Mouse (Mus musculus): ENCODE measurements around the gene Efs. TPM values are rescaled to one million over a fixed set of nuclear protein-coding genes. Genes with fewer than 3 reads are reported as not detected.
A peak's percentile ranks its signal among the peaks of the same experiment; 100 is the strongest.

Efs gene
- polyA plus RNA-seq, 1 experiment from 2014 or later, result 24.2 TPM

MicroRNAs encoded within 50 kb of the gene (microRNA counts, 519-probe panel; counts per million panel counts)
- 2,206 counts per million, percentile 45 among the panel's probes with 10 or more counts for microRNA mmu-miR-208a
- 965 counts per million, percentile 7 among the panel's probes with 10 or more counts for microRNA mmu-miR-208b

Small RNA genes lying within 50 kb of the gene (microRNA-seq; reads per million reads assigned to microRNA genes)
- gene Mir208a (2.7 reads per million, percentile 9 among the genes with 10 or more reads in this experiment), gene Mir208b (23.7 reads per million, percentile 36 among the genes with 10 or more reads in this experiment)

Other genes with a start within 250 kb of the Efs start
- gene 1700123O20Rik, start 239.9 kb downstream of the Efs start, polyA plus RNA-seq (2015; fragmentation: Nextera tagmentation; extraction: Ambion mirVana), result 72.8 and 76.3 TPM in 2 replicates
- 141 and 150 TPM in 2 replicates for gene Acin1, start 239.2 kb downstream of the Efs start, polyA plus RNA-seq (2015; fragmentation: Nextera tagmentation; extraction: Ambion mirVana)
- 0.14 and 0.16 TPM in 2 replicates for gene Gm29776, start 227.3 kb downstream of the Efs start, polyA plus RNA-seq (2015; fragmentation: Nextera tagmentation; extraction: Ambion mirVana)
- gene Cebpe, start 214.0 kb downstream of the Efs start, polyA plus RNA-seq (2015; fragmentation: Nextera tagmentation; extraction: Ambion mirVana), result not detected in 2 replicates
- 8.7 and 8.9 TPM in 2 replicates for gene Slc7a8, start 144.2 kb downstream of the Efs start, polyA plus RNA-seq (2015; fragmentation: Nextera tagmentation; extraction: Ambion mirVana)
- not detected in 2 replicates for gene Rnf212b, start 112.0 kb downstream of the Efs start, polyA plus RNA-seq (2015; fragmentation: Nextera tagmentation; extraction: Ambion mirVana)
- gene Homez, start 55.2 kb downstream of the Efs start, polyA plus RNA-seq (2015; fragmentation: Nextera tagmentation; extraction: Ambion mirVana), result 12.1 and 13.4 TPM in 2 replicates
- 1.7 and 2.6 TPM in 2 replicates for gene Ppp1r3e, start 48.6 kb downstream of the Efs start, polyA plus RNA-seq (2015; fragmentation: Nextera tagmentation; extraction: Ambion mirVana)
- gene Bcl2l2, start 42.7 kb downstream of the Efs start, polyA plus RNA-seq (2015; fragmentation: Nextera tagmentation; extraction: Ambion mirVana), result 3.5 TPM in 2 replicates
- not detected in 2 replicates for gene Gm20521, start 42.7 kb downstream of the Efs start, polyA plus RNA-seq (2015; fragmentation: Nextera tagmentation; extraction: Ambion mirVana)
- gene Pabpn1, start 33.6 kb downstream of the Efs start, polyA plus RNA-seq (2015; fragmentation: Nextera tagmentation; extraction: Ambion mirVana), result 122 and 150 TPM in 2 replicates
- 128 and 185 TPM in 2 replicates for gene Slc22a17, start 13.0 kb downstream of the Efs start, polyA plus RNA-seq (2015; fragmentation: Nextera tagmentation; extraction: Ambion mirVana)
- gene Il25, start 6.6 kb upstream of the Efs start, polyA plus RNA-seq (2015; fragmentation: Nextera tagmentation; extraction: Ambion mirVana), result 0.46 and 0.53 TPM in 2 replicates
- 3.7 and 4.0 TPM in 2 replicates for gene Cmtm5, start 10.1 kb upstream of the Efs start, polyA plus RNA-seq (2015; fragmentation: Nextera tagmentation; extraction: Ambion mirVana)
- gene Myh6, start 40.8 kb upstream of the Efs start, polyA plus RNA-seq (2015; fragmentation: Nextera tagmentation; extraction: Ambion mirVana), result 0.65 and 0.99 TPM in 2 replicates
- not detected in 2 replicates for gene Gm17428, start 50.8 kb upstream of the Efs start, polyA plus RNA-seq (2015; fragmentation: Nextera tagmentation; extraction: Ambion mirVana)
- gene Myh7, start 68.5 kb upstream of the Efs start, polyA plus RNA-seq (2015; fragmentation: Nextera tagmentation; extraction: Ambion mirVana), result 6.9 and 7.4 TPM in 2 replicates
- gene Ngdn, start 89.3 kb upstream of the Efs start, polyA plus RNA-seq (2015; fragmentation: Nextera tagmentation; extraction: Ambion mirVana), result 58.8 and 61.2 TPM in 2 replicates
- gene Zfhx2, start 166.2 kb upstream of the Efs start, polyA plus RNA-seq (2015; fragmentation: Nextera tagmentation; extraction: Ambion mirVana), result 21.5 and 32.9 TPM in 2 replicates
- 55.2 and 56.6 TPM in 2 replicates for gene Thtpa, start 168.7 kb upstream of the Efs start, polyA plus RNA-seq (2015; fragmentation: Nextera tagmentation; extraction: Ambion mirVana)
- 13.3 and 16.5 TPM in 2 replicates for gene Ap1g2, start 180.5 kb upstream of the Efs start, polyA plus RNA-seq (2015; fragmentation: Nextera tagmentation; extraction: Ambion mirVana)
- gene Jph4, start 190.8 kb upstream of the Efs start, polyA plus RNA-seq (2015; fragmentation: Nextera tagmentation; extraction: Ambion mirVana), result 33.6 and 45.1 TPM in 2 replicates

All from forebrain, embryonic 16.5 days (tissue).